Mouse (Mus musculus) hindbrain, embryonic 16.5 days (tissue): ENCODE measurements around the gene Trim30a. TPM values are rescaled to one million over a fixed set of nuclear protein-coding genes. Genes with fewer than 3 reads are reported as not detected.
"Not testable (repeated sequence)": the region's sequence is repeated elsewhere in the genome, so short reads cannot be mapped to it uniquely, and the experiment has no call there.

Source experiments
- ATAC-seq: fragments of 200-750 bp; cut with Nextera tagmentation; 2 replicates; pipeline ENCODE4 v1.8.0; 2017; ENCODE audit warnings: moderate TSS enrichment, moderate library complexity
- H3K27ac ChIP-seq: fragments of 300-500 bp; sonication (generic); 2 replicates; pipeline ENCODE4 v1.5.1; 2014; ENCODE audit warnings: low read depth, mild to moderate bottlenecking, control low read depth, low read length, moderate library complexity
- H3K27me3 ChIP-seq: fragments of 300-500 bp; sonication (generic); replicated peaks from 2 replicates; pipeline ENCODE4 v1.6.1; 2014; ENCODE audit warnings: low read length; ENCODE audit not compliant: control insufficient read depth, insufficient read depth
- H3K36me3 ChIP-seq: fragments of 300-500 bp; sonication (generic); 2 replicates; pipeline ENCODE4 v1.6.1; 2014; ENCODE audit warnings: mild to moderate bottlenecking, low read length, moderate library complexity, mixed read lengths; ENCODE audit not compliant: control insufficient read depth, insufficient read depth
- H3K4me1 ChIP-seq: fragments of 300-500 bp; sonication (generic); 2 replicates; pipeline ENCODE4 v1.6.1; 2014; ENCODE audit warnings: low read depth, low read length; ENCODE audit not compliant: control insufficient read depth, insufficient read depth
- H3K4me2 ChIP-seq: fragments of 300-500 bp; sonication (generic); 2 replicates; pipeline ENCODE4 v1.6.1; 2014; ENCODE audit warnings: mild to moderate bottlenecking, low read length, control low read depth, moderate library complexity
- H3K4me3 ChIP-seq: fragments of 300-500 bp; sonication (generic); 2 replicates; pipeline ENCODE4 v1.5.1; 2014; ENCODE audit warnings: mild to moderate bottlenecking, low read length, control low read depth, moderate library complexity
- H3K9ac ChIP-seq: fragments of 300-500 bp; sonication (generic); 2 replicates; pipeline ENCODE4 v1.6.1; 2014; ENCODE audit warnings: low read depth, mild to moderate bottlenecking, control low read depth, low read length, moderate library complexity
- H3K9me3 ChIP-seq: fragments of 300-500 bp; sonication (generic); 2 replicates; pipeline ENCODE4 v1.6.1; 2014; ENCODE audit warnings: mild to moderate bottlenecking, low read length, moderate library complexity; ENCODE audit not compliant: control insufficient read depth
- WGBS: fragments of 180-500 bp; shearing (Covaris S2); extraction: QIAGEN DNeasy Blood & Tissue Kit; methylation state at CpG from one replicate; pipeline ENCODE4 v1.1.7; 2014; 5-methylcytosine and 5-hydroxymethylcytosine counted together
- polyA plus RNA-seq: library from polyadenylated mRNA; unstranded; fragments of >200 nt; fragmentation: Nextera tagmentation; extraction: Ambion mirVana; gene quantifications from 2 replicates; pipeline ENCODE4 v1.2.1, GENCODE M21; 2015

The Trim30a gene
- polyA plus RNA-seq, result 0.48 and 0.61 TPM in 2 replicates

- Histone ChIP-seq H3K9me3 (no peaks in the 10 kb centered on the region), H3K4me1 (no peaks in the 10 kb centered on the region), H3K9ac (no peak within 1 kb of the TSS), H3K36me3 (no peaks in the 10 kb centered on the region), H3K4me2 (no peak within 1 kb of the TSS), H3K27me3 (no peaks in the 10 kb centered on the region), H3K4me3 (no peak within 1 kb of the TSS), H3K27ac (no peak within 1 kb of the TSS)
- 79% methylated on average over 3 of the region's 3 CpGs for WGBS
- ATAC-seq, result no peak
These were observed at the start of gene Trim30a for GRCm38 (mm10) chr7:104465065-104465744. Gene Trim30a, minus strand, starts transcription at chr7:104465193.

- not testable (repeated sequence) for H3K4me1 ChIP-seq, H3K9ac ChIP-seq, H3K27ac ChIP-seq, H3K9me3 ChIP-seq, H3K27me3 ChIP-seq, H3K4me2 ChIP-seq, ATAC-seq, H3K4me3 ChIP-seq, H3K36me3 ChIP-seq
These were observed 42.5 kb upstream of the Trim30a start, which contains the start of gene Trim30d for GRCm38 (mm10) chr7:104507421-104508065. Gene Trim30d, minus strand, starts transcription at chr7:104507849.

DNA sequence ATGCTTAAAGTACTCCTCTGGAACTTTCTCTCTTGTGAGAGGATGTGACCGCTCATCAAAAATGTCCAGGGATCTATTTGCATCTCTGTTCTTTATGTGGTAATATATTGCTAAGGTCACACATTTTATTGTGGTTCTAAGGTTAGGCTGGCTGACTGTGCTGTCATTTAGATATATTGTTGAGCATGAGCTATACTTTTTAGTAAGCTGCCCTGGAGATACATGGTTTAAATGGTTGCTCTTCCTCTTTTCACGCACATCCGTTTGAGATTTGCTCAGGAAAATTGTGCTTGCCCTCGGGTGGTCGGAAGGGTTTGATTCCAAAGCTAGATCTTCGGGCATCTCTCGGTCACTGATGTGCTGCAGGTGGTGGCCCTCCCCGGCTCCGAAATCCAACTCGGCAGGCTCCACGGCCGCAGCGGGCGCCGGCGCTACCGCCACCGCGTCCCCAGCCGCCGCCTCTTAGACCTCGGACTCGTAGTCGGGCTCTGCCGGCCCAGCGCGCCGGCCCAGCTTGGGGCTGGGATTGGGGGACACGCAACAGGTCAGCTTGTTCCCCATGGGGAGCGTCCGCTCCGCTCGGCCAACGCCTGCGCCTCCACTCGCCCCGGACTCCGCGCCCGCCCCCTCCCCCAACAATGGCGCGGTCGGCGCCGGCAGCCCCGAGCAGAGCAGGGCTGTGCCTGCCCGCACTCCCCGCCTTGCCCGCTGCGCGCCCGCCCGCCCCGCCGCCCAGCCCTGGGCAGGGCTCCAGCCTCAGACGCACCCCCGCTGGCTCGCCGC, 36.8 kb upstream of the Trim30a start:
- ATAC-seq, result peak; percentile 97
- Histone ChIP-seq H3K9ac (peak overlapping the region; percentile 64), H3K27me3 (no peaks in the 10 kb centered on the region), H3K4me3 (peak overlapping the region; percentile 57), H3K27ac (no peak overlapping the region), H3K4me2 (peak overlapping the region; percentile 65), H3K36me3 (no peaks in the 10 kb centered on the region), H3K4me1 (no peaks in the 10 kb centered on the region), H3K9me3 (no peaks in the 10 kb centered on the region)
- 4% methylated on average over 27 of the region's 59 CpGs for WGBS

DNA sequence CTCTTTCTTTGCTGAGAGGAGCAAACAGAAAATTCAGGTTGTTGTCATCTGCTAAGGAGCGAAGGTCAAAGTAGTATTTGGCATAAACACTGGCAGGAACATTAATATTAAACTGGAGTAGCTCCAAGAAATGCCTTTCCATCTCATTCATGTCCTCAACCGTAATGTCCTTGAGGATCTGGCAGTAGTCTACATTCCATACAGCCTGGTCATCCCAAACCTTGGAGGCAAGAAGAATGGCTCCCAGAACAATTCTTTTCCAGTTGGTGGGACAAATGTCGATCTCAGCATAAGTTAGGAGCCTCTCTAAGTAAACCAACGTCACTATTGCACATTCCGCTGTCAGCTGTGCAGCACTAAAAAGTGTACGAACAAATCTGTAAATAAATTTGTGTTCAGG, 36.2 kb upstream of the Trim30a start:
- H3K27me3 ChIP-seq, H3K4me2 ChIP-seq, H3K36me3 ChIP-seq, H3K27ac ChIP-seq, ATAC-seq, H3K4me3 ChIP-seq, H3K9me3 ChIP-seq, H3K9ac ChIP-seq, H3K4me1 ChIP-seq: not testable (repeated sequence)
- WGBS, result 69% methylated on average over 6 of the region's 6 CpGs

DNA sequence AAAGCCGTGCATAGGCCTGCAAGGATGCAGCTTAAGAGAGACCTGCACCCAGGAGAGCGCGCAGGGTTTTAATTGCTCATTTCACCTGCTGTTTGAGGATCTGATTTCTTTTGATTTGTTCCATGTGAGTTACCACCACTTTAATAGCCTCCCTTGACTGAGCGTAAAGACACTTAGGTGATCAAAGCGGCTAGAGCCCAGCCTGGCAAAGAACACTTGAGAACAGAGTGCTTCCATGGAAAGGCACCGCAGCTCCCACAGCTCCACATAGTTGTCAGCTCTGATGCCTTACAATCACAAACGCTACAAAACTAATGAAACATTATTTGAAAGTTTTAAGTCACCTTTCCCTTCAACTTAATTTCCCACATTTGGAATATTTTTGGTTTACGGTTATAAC, 34.5 kb upstream of the Trim30a start:
- H3K4me2 ChIP-seq, H3K4me1 ChIP-seq, H3K27ac ChIP-seq, H3K9me3 ChIP-seq, H3K9ac ChIP-seq, H3K36me3 ChIP-seq, H3K4me3 ChIP-seq, H3K27me3 ChIP-seq: not testable (repeated sequence)
- 72% methylated on average over 7 of the region's 8 CpGs for WGBS
- 0 out of 2 replicates have a peak, but pooled peaks have one; percentile 45 for ATAC-seq

GRCm38 (mm10) chr7:104445961-104446645, 18.9 kb downstream of the Trim30a start:
- H3K27me3 ChIP-seq, result no peaks in the 10 kb centered on the region
- ATAC-seq, result no peak
- no peak overlapping the region for H3K4me2 ChIP-seq
- WGBS, result 66% methylated on average over 2 of the region's 2 CpGs
- H3K36me3 ChIP-seq, result no peaks in the 10 kb centered on the region
- H3K9me3 ChIP-seq, result no peaks in the 10 kb centered on the region
- no peaks in the 10 kb centered on the region for H3K4me1 ChIP-seq
- H3K27ac ChIP-seq, result no peak overlapping the region
- H3K9ac ChIP-seq, result no peak overlapping the region
- no peak overlapping the region for H3K4me3 ChIP-seq

DNA sequence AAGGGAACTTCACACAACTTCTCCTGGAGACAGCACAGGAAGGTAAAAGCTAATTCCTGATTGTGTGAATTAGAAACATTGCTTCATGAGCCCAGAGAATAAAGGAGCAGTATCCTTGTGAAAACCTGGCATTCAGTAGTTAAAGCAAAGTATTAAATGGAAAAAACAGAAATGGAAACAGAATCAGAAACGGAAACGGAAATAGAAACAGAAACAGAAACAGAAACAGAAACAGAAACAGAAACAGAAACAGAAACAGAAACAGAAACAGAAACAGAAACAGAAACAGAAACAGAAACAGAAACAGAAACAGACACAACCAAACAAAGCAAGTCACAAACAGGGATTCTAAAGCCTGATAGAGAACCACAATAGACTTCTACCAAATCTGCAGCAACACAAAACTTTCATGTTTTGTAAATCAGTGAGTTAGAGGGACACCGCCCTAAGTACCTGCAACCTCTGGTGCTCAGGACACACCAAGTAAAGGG, 60.5 kb downstream of the Trim30a start:
- Histone ChIP-seq H3K27me3 (no peaks in the 10 kb centered on the region), H3K27ac (no peak overlapping the region), H3K9me3 (no peaks in the 10 kb centered on the region), H3K4me2 (no peak overlapping the region), H3K36me3 (no peaks in the 10 kb centered on the region), H3K4me3 (no peak overlapping the region), H3K4me1 (no peaks in the 10 kb centered on the region), H3K9ac (no peak overlapping the region)
- 92% methylated on average over 3 of the region's 3 CpGs for WGBS
- ATAC-seq, result no peak

DNA sequence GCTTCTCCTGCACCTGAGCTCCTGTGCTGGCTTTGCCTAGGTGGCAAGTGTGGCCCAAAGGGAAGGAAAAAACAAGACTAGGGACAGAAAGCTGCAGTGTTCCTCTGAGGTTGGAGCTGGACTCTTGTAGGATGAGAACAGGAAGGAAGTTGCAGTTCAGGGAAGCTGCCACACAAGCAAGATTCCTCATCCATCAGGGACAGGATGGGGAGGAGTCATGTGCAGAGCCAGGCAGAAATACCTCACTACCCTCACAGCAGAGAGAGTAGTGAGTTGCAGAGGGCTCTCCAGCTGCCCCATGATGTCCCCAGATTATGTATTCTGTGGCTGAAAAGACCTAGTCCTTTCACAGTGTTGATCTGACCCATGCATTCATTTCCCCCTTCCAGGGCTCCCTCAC, 63.9 kb downstream of the Trim30a start:
- no peaks in the 10 kb centered on the region for H3K9me3 ChIP-seq
- H3K9ac ChIP-seq, result no peak overlapping the region
- ATAC-seq, result no peak
- no peaks in the 10 kb centered on the region for H3K36me3 ChIP-seq
- H3K4me2 ChIP-seq, result no peak overlapping the region
- H3K4me1 ChIP-seq, result no peaks in the 10 kb centered on the region
- H3K27ac ChIP-seq, result no peak overlapping the region
- no peak overlapping the region for H3K4me3 ChIP-seq
- H3K27me3 ChIP-seq, result no peaks in the 10 kb centered on the region

DNA sequence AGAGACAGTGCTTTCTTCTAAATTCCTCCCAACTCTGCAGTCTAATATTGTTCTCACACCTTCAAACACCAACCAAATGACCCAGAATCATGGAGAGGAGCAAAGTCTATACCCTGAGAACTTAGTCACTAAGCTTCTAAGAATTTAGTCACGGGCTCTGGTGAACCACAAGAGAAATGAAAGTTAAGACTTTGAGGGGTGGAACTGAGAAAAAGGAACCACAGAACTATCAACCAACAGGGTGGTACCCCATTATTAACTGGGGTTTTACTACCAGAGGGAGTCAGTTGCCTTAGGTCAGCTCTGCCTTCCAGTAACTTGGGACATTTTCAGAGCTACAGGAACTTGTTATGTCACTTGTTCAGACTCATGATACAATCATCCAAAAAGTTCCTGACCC, 64.3 kb downstream of the Trim30a start, which contains the start of gene Trim30c:
TSS of gene Trim30c (minus strand) at position 140 of the 400 bp plus-strand sequence.
- Histone ChIP-seq H3K4me3 (no peak within 1 kb of the TSS), H3K27ac (no peak within 1 kb of the TSS)
- 85% methylated on average over 1 of the region's 1 CpGs for WGBS

More for the DNA sequence above, 64.3 kb downstream of the Trim30a start, which contains the start of gene Trim30c:
- Histone ChIP-seq H3K4me2 (no peak within 1 kb of the TSS), H3K9me3 (no peaks in the 10 kb centered on the region), H3K36me3 (no peaks in the 10 kb centered on the region), H3K9ac (no peak within 1 kb of the TSS), H3K27me3 (no peaks in the 10 kb centered on the region), H3K4me1 (no peaks in the 10 kb centered on the region)
- no peak for ATAC-seq
